Mouse (Mus musculus): ENCODE measurements around the gene Fkbp5.
A peak's percentile ranks its signal among the peaks of the same experiment; 100 is the strongest.
"Not testable (repeated sequence)": the region's sequence is repeated elsewhere in the genome, so short reads cannot be mapped to it uniquely, and the experiment has no call there.

Gene Fkbp5

GRCm38 (mm10) chr17:28452889-28453288 is 64.4 kb downstream of the Fkbp5 start:
- DNase-seq = no peak

GRCm38 (mm10) chr17:28451914-28452313 is 65.4 kb downstream of the Fkbp5 start:
- DNase-seq = no peak

GRCm38 (mm10) chr17:28451487-28451886 is 65.8 kb downstream of the Fkbp5 start:
- DNase-seq = no peak

- no peak for DNase-seq
Measured at GRCm38 (mm10) chr17:28448225-28448624, 69.1 kb downstream of the Fkbp5 start.

GRCm38 (mm10) chr17:28447789-28448188 is 69.5 kb downstream of the Fkbp5 start:
- no peak for DNase-seq

GRCm38 (mm10) chr17:28446820-28447168 is 70.5 kb downstream of the Fkbp5 start:
- no peak for DNase-seq

- no peak for DNase-seq
Measured at GRCm38 (mm10) chr17:28445886-28446819, 71.2 kb downstream of the Fkbp5 start.

GRCm38 (mm10) chr17:28442661-28443060 is 74.7 kb downstream of the Fkbp5 start:
- DNase-seq = no peak

- DNase-seq = no peak
Measured at GRCm38 (mm10) chr17:28438342-28439115, 78.8 kb downstream of the Fkbp5 start.

- DNase-seq = no peak
Measured at GRCm38 (mm10) chr17:28437938-28438337, 79.4 kb downstream of the Fkbp5 start.

GRCm38 (mm10) chr17:28434921-28435485 is 82.3 kb downstream of the Fkbp5 start:
- DNase-seq = no peak

GRCm38 (mm10) chr17:28433029-28433428 is 84.3 kb downstream of the Fkbp5 start:
- no peak for DNase-seq

GRCm38 (mm10) chr17:28431931-28432335 is 85.4 kb downstream of the Fkbp5 start:
- no peak for DNase-seq

GRCm38 (mm10) chr17:28431038-28431437 is 86.3 kb downstream of the Fkbp5 start:
- no peak for DNase-seq

- DNase-seq = peak; percentile 78
Measured at GRCm38 (mm10) chr17:28428474-28429258, 88.7 kb downstream of the Fkbp5 start.

- DNase-seq = no peak
Measured at GRCm38 (mm10) chr17:28427666-28428065, 89.7 kb downstream of the Fkbp5 start.

- DNase-seq = peak; percentile 44
Measured at GRCm38 (mm10) chr17:28424373-28424772, 93.0 kb downstream of the Fkbp5 start.

- no peak for DNase-seq
Measured at GRCm38 (mm10) chr17:28421071-28421470, 96.3 kb downstream of the Fkbp5 start.

GRCm38 (mm10) chr17:28420229-28421051 is 96.9 kb downstream of the Fkbp5 start:
- no peak for DNase-seq

GRCm38 (mm10) chr17:28419636-28420035 is 97.7 kb downstream of the Fkbp5 start:
- DNase-seq = peak; percentile 32

GRCm38 (mm10) chr17:28418954-28419353 is 98.4 kb downstream of the Fkbp5 start:
- peak; percentile 39 for DNase-seq

GRCm38 (mm10) chr17:28418481-28418880 is 98.8 kb downstream of the Fkbp5 start:
- not testable (repeated sequence) for DNase-seq

All from kidney, postnatal 10 days (tissue).